Mouse (Mus musculus): Measurements from ENCODE around the gene Ccdc159.

Ccdc159 gene

DNA sequence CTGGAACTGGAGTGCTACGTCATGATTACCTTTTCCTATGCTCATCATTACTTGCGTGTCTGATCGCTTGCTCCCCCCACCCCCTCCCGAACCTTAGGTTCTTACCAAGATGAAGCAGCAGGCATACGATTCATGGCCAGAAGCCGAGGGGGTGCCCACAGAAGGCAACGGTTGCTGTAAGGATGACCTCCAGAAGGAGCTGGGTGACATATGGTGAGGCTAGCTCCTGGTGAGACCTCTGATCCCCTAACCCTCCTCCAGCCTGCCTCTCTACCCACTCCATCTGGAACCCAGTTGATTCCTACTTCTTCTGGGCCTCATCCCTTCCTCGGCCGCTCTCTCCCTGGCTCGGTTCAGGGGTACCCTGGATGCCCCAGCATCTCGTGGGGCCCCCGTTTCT lies 6.8 kb downstream of the Ccdc159 start:
- in situ Hi-C loops (cut with MboI; ENCODE audit: low sequenced_read_pairs): no loop called here

- in situ Hi-C loops (cut with MboI; ENCODE audit: low sequenced_read_pairs): no loop called here
Measured at GRCm38 (mm10) chr9:21935466-21936131, 8.3 kb downstream of the Ccdc159 start.

DNA sequence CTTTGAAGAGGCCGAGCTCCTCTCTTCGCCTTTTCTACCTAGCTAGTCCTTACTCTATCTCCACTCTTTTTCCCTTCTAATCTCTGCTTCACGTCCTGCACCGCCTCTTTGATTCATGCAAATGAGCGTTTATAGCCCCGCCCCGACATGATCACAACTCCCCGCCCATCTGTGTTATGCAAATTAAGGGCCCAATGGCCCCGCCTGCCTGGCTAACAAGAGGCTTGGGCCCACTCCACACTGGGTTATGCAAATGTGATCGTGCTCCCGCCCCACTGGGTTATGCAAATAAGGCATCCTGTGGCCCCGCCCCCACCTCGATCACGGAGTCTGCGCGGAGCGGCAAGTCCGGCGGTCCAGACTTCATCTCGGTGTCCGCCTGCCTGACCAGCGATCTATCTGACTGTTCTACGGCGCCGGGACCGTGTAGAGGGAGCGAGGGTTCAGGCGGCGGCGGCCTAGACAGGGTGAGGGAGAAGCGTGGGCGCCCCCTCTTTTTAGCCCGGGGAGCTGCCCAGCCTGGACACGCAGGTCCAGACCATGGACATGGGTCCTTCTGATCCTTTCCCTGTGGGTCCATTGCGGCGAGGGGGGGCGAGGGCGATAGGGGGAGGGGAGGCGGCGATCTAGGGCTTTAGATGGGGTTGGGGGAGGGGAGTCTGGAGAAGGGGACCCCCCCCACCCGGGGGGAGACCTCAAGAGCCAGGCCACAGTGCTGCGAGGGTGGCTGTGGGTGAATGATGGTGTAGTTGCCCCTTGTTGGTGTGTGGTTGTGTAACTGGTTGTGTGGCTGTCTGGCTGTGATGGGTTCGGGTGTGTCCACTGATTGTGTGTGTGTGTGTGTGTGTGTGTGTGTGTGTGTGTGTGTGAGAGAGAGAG lies 9.7 kb downstream of the Ccdc159 start, which contains the start of gene Plppr2:
Plppr2 (plus strand) TSS at position 342 of the 879 bp plus-strand sequence.
- in situ Hi-C loops (cut with MboI; ENCODE audit: low sequenced_read_pairs): no loop called here

GRCm38 (mm10) chr9:21937711-21938175 lies 10.5 kb downstream of the Ccdc159 start:
- in situ Hi-C loops (cut with MboI; ENCODE audit: low sequenced_read_pairs): no loop called here

DNA sequence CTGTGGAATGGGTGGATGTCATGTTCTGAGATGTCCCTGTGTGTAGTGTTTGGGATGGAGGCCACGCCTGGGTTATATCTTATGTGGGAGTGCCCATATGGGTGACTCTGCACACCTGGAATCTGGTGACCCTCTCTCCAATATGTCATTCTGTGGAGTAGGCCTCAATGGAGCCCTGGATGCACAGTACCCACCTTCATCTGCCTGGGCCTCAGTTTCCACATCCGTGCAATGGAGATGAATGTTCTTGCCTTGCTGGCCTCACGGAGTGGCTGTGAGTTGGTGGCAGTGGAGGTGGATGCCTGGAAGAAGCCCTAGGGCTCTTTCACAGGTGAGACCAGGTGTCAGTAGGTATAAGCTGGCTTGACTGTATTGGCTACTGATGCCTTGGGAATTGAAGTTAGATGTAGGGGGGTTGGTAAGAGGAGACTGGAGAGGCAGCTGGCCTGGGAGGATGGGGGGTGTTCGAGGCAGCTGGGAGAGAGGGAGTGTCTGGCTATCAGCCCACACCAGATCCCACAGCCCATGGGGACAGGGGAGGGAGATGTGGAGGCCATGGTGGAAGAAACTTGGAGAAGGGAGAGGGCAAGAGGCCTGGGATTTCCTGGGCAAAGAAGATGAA lies 11.1 kb downstream of the Ccdc159 start:
- in situ Hi-C loops (cut with MboI; ENCODE audit: low sequenced_read_pairs): no loop called here

- in situ Hi-C loops (cut with MboI; ENCODE audit: low sequenced_read_pairs): no loop called here
Measured at GRCm38 (mm10) chr9:21943046-21943445, 15.8 kb downstream of the Ccdc159 start.

- in situ Hi-C loops (cut with MboI; ENCODE audit: low sequenced_read_pairs): no loop called here
Measured at GRCm38 (mm10) chr9:21943638-21944037, 16.4 kb downstream of the Ccdc159 start.

GRCm38 (mm10) chr9:21944267-21944666 lies 17.0 kb downstream of the Ccdc159 start:
- in situ Hi-C loops (cut with MboI; ENCODE audit: low sequenced_read_pairs): no loop called here

GRCm38 (mm10) chr9:21947540-21948130 lies 20.4 kb downstream of the Ccdc159 start:
- in situ Hi-C loops (cut with MboI; ENCODE audit: low sequenced_read_pairs): no loop called here

DNA sequence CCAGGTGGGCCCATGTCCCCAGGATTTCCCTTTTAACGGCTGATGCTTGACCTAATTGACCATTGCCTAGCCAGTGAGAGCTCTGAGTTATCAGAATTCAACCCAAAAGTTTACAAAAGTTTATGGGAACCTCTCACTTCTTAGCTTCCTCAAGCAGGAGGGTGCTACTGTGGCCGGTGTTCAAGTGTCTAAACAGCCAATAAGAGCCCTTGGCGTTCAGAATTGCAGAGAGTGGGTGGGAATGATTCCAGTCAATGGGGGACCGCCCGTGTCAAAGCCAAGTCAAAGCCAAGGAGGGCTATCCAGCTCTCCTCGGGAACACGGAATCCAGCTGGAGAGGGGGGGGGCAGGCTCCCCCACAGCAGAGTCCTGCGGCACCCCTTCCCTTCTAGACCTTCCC lies 20.9 kb downstream of the Ccdc159 start:
- in situ Hi-C loops (cut with MboI; ENCODE audit: low sequenced_read_pairs): no loop called here

DNA sequence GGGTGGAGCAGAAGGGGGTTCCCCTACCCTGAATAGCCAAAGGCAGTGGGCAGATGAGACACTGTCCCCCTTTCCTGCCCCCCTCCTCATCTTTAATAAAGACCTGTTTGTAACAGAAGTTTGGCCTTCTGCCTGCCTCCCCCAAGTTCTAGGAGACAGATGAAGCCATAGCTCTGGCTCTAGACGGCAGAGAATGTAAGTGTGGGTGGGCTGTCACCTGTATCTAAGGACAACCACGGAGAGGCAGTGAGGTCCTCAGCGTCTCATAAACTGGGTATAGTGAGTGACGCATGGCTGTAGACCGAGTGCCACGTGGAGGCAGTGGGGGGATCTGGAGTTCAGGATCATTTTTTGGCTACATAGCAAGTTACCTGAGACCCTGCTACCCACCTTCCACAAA lies 21.5 kb downstream of the Ccdc159 start:
- in situ Hi-C loops (cut with MboI; ENCODE audit: low sequenced_read_pairs): no loop called here

DNA sequence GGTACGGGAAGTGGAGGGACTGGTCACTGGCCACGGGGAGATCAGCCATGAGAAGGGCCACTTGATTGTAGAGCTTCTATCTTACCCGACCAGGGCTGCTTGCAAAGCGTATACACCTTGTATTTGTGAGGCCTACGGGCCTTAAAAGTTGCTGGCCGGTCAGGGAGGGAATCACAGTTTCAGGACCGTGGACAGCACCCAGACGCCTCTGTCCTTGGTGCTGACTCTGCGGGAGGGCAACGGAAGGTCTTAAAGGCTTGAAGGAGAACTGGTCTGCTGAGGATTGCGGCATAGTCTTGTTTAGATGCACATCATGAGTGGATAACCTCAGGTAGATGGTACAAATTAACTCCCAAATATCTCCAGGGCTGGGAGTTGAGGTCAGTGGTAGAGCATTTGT lies 23.1 kb downstream of the Ccdc159 start:
- in situ Hi-C loops (cut with MboI; ENCODE audit: low sequenced_read_pairs): no loop called here

DNA sequence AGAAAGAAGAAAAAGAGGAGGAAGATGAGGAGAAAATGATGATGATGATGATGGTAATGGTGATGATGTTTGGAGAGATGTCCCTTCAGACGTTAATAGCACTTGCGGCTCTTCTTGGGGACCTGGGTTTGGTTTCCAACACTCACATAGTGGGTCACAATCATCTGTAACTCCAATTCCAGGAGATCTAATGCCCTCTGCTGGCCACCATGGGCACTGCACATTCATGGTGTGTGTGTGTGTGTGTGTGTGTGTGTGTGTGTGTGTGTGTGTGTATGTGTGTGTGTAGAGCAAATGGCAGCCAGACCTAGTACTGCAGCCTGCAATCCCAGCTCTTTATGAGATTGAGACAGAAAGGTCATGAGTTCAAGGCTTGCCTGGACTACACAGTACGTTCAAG lies 24.7 kb downstream of the Ccdc159 start:
- in situ Hi-C loops (cut with MboI; ENCODE audit: low sequenced_read_pairs): no loop called here

DNA sequence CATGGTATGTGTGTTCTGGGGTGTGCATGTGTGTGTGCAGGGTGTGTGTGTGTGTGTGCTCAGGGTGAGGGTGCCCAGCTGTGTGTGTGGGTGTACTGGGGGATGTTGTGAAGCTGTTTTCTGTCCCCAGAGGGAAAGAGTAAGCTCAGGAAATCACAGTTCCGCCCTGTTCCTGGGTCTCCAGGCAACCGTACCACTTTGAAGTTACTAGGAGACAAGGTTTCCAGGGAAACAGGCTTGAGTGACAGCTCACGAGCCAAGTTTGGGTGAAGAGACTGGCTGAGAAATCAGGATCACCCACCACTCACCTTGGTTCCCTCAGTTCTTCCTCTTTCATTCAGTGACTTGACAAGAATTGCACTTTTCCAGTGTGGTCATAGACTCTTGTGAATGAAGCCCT lies 26.3 kb downstream of the Ccdc159 start:
- in situ Hi-C loops (cut with MboI; ENCODE audit: low sequenced_read_pairs): no loop called here

- in situ Hi-C loops (cut with MboI; ENCODE audit: low sequenced_read_pairs): no loop called here
Measured at GRCm38 (mm10) chr9:21954635-21955034, 27.4 kb downstream of the Ccdc159 start.

DNA sequence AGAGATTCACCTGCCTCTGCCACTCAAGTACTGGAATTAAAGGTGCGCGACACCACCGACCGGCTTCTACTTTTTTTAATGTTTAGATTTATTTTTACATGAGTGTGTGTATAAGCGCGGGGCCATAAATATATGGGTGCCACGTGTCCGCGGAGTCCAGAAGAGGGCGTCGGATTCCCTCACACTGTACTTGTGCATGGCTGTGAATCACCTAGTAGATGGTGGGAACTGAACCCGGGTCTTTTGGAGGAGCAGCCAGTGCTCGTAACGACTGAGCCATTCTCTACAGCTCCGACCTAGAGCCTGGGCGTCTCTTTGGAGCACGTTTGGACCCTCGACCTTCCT lies 27.9 kb downstream of the Ccdc159 start:
- in situ Hi-C loops (cut with MboI; ENCODE audit: low sequenced_read_pairs): no loop called here

GRCm38 (mm10) chr9:21955570-21956281 lies 28.5 kb downstream of the Ccdc159 start, which contains the start of gene Swsap1:
Gene Swsap1, plus strand, starts transcription at chr9:21955755.
- in situ Hi-C loops (cut with MboI; ENCODE audit: low sequenced_read_pairs): no loop called here

DNA sequence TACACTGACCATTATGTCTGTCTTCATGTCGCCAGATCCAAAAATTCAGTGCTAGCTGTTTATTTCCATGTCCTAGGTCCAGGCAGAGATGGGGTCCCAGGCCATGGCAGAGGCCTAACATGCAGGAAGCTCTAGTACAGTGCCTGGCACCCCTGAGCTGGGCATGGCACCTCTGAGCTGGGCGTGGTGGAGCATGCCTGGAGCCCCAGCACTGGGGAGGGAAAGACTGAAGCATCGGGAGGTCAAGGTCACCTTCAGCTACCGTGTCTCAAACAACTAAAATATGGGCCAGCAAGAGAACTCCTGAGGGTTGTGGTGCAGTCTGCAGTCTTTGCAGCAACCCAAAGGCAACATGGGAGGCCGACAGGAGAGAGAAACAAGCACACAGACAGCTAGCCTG lies 31.1 kb downstream of the Ccdc159 start:
- in situ Hi-C loops (cut with MboI; ENCODE audit: low sequenced_read_pairs): no loop called here

- in situ Hi-C loops (cut with MboI; ENCODE audit: low sequenced_read_pairs): no loop called here
Measured at GRCm38 (mm10) chr9:21959244-21959643, 32.0 kb downstream of the Ccdc159 start.

DNA sequence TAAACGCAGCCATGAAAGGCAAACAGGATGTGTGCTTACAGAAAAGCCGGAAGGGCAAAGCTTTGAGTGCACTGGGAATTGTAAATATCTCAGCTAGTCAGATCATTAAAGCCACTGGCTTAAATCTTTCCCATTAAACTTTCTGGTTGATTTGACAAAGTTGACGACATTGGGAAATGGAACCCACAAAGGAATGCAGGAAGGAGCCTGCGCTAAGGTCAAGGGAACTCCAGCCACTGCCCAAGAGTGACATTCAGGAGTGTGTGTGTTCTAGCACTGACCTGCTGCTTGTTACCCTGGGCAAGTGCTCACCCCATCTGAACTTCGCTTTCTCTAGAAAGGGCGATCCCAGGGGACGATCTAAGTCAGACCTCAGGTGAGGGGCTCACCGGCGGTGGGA lies 32.9 kb downstream of the Ccdc159 start:
- in situ Hi-C loops (cut with MboI; ENCODE audit: low sequenced_read_pairs): no loop called here
